Mouse (Mus musculus) limb, embryonic 14.5 days (tissue): ENCODE measurements around the gene Gm42688. TPM values are rescaled to one million over a fixed set of nuclear protein-coding genes. Genes with fewer than 3 reads are reported as not detected.

Experiments used
- ATAC-seq: fragments of 200-750 bp; cut with Nextera tagmentation; 2 replicates; pipeline ENCODE4 v1.8.0; 2017; ENCODE audit warnings: low read depth, moderate number of reproducible peaks, moderate TSS enrichment; ENCODE audit not compliant: low FRiP score
- DNase-seq: peaks from one replicate; pipeline ENCODE4 v3.0.0-alpha.2; 2015; ENCODE audit warnings: low spot score
- H3K27ac ChIP-seq: fragments of 300-500 bp; sonication (generic); replicated peaks from 2 replicates; pipeline ENCODE4 v1.5.1; 2014; ENCODE audit warnings: low read depth, mild to moderate bottlenecking, low read length, moderate library complexity, mixed read lengths
- H3K27me3 ChIP-seq: fragments of 300-500 bp; sonication (generic); 2 replicates; pipeline ENCODE4 v1.6.1; 2014; ENCODE audit warnings: low read length, mixed read lengths; ENCODE audit not compliant: control insufficient read depth, insufficient read depth
- H3K36me3 ChIP-seq: fragments of 300-500 bp; sonication (generic); 2 replicates; pipeline ENCODE4 v1.6.1; 2014; ENCODE audit warnings: mild to moderate bottlenecking, low read length, moderate library complexity, mixed read lengths; ENCODE audit not compliant: control insufficient read depth, insufficient read depth
- H3K4me1 ChIP-seq: fragments of 300-500 bp; sonication (generic); 2 replicates; pipeline ENCODE4 v1.6.1; 2014; ENCODE audit warnings: antibody characterized with exemption, low read length, mixed read lengths; ENCODE audit not compliant: control insufficient read depth, insufficient read depth
- H3K4me2 ChIP-seq: fragments of 300-500 bp; sonication (generic); replicated peaks from 2 replicates; pipeline ENCODE4 v1.6.1; 2014; ENCODE audit warnings: low read depth, mild to moderate bottlenecking, low read length, moderate library complexity; ENCODE audit not compliant: severe bottlenecking
- H3K4me3 ChIP-seq: fragments of 300-500 bp; sonication (generic); replicated peaks from 2 replicates; pipeline ENCODE4 v1.5.1; 2014; ENCODE audit warnings: low read length
- H3K9ac ChIP-seq: fragments of 300-500 bp; sonication (generic); 2 replicates; pipeline ENCODE4 v1.6.1; 2014; ENCODE audit warnings: mild to moderate bottlenecking, low read depth, low read length, moderate library complexity; ENCODE audit not compliant: severe bottlenecking
- H3K9me3 ChIP-seq: fragments of 300-500 bp; sonication (generic); 2 replicates; pipeline ENCODE4 v1.6.1; 2016; ENCODE audit warnings: low read length; ENCODE audit not compliant: control insufficient read depth
- POLR2A ChIP-seq: fragments of 200-500 bp; IDR thresholded peaks from 2 replicates; pipeline ENCODE4 v1.8.0; 2012; ENCODE audit warnings: inconsistent platforms, mild to moderate bottlenecking, moderate library complexity, borderline replicate concordance; ENCODE audit not compliant: insufficient read depth, insufficient read length; ENCODE audit errors: extremely low read depth
- WGBS: fragments of 180-500 bp; shearing (Covaris S2); extraction: QIAGEN DNeasy Blood & Tissue Kit; methylation state at CpG from one replicate; pipeline ENCODE4 v1.1.7; 2014; 5-methylcytosine and 5-hydroxymethylcytosine counted together
- polyA plus RNA-seq, 2 experiments: library from polyadenylated mRNA; depleted of rRNA in 1 of 2; stranded (reverse) in 1 of 2; unstranded in 1 of 2; fragments of >200 nt; fragmentation: Nextera tagmentation in 1 of 2; extraction: Ambion mirVana in 1 of 2; gene quantifications; 2 replicates each; pipeline versions ENCODE4 v1.2.1 to v1.2.3; 2012 to 2014

Gm42688 gene
- polyA plus RNA-seq, 2 experiments, result 2.5 to 7.0 TPM

DNA sequence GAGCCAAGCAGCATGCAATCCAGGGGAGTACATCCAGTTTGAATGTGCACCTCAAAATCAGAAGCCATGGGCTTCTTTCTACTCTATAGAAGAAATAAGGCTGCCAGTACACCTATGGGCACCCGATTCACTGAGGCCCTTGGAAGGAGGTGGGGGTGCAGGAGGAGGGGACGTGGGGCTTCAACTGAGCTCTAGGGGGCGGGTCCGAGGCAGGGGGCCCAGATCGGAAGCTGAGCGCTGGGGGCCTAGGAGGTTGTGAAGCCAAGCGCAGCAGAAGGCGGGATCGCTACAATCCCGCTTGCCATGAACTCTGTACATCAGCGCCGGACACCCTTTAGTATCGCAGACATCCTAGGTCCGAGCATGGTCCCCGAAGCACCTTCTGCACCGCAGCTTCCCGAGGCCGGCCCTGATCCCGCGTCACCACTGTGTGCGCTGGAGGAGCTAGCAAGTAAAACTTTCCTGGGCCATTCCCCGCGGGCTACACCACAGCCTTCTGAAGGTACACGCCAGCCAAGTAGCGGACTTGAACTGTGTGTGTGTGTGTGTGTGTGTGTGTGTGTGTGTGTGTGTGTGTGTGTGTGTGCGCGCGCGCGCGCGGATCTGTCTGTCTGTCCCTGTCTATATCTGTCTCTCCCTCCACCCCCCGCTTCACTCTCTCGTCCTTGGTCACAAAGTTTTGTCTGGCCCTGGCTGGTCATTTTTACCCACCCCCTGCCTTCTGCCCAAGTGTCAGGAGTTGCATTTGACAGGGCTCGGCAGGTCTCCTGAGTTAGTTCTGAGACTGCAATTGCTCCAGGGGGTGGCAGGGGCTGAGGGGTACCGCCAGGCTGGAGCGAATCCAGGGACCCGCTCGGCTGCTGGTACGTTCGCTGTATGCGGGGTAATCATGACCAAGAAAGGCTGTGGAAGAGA is 15.0 kb upstream of the Gm42688 start, which contains the start of gene Lbx2:
TSS of gene Lbx2 (plus strand) at position 247 of the 915 bp plus-strand sequence.
- Histone ChIP-seq H3K4me1 (peaks cover 8% of the 10 kb centered on the region; the same call in 1 of the 2 replicates), H3K4me3 (peak within 1 kb of the TSS; percentile 29), H3K36me3 (peaks cover 7% of the 10 kb centered on the region; the same call in 1 of the 2 replicates), H3K9ac (peak within 1 kb of the TSS; percentile 9; the same call in 1 of the 2 replicates), H3K27me3 (peaks cover 60% of the 10 kb centered on the region), H3K27ac (no peak within 1 kb of the TSS), H3K4me2 (peak within 1 kb of the TSS; percentile 49), H3K9me3 (no peaks in the 10 kb centered on the region)
- WGBS, result 4% methylated on average over 42 of the region's 42 CpGs
- DNase-seq (no peak), ATAC-seq (no peak)
- TF ChIP-seq POLR2A, result no peak

DNA sequence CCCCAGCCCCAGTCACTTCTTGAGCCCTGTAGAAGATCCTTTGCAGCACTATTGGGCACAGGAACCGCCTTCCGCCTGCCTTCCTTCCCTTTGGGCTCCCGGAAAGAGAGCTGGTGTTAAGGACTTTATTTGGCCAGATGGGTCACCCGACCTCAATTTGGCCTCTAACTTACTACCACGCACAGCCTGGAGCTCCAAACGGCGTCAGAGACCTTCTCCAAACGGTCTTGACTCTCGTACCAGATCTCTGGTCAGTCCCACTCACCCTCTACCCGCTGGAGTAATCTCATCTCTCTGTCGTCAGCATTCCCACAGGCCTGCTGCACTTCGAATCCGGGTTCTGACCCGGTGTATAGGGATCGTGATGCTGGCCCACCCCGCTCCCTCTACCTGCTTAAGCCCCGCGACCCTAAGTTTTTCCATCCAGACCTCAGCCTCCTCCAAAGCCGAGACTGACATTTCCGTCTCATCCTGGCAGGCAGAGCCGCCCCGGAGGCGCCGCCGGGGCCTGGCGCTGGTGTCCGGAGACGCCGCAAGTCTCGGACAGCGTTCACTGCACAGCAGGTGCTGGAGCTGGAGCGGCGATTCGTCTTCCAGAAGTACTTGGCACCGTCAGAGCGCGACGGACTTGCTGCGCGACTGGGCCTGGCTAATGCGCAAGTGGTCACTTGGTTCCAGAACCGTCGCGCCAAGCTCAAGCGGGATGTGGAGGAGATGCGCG is 14.1 kb upstream of the Gm42688 start:
- H3K36me3 ChIP-seq, result no peaks in the 10 kb centered on the region; the same call in 1 of the 2 replicates
- H3K9me3 ChIP-seq, result no peaks in the 10 kb centered on the region
- H3K9ac ChIP-seq, result peak overlapping the region; percentile 9; the same call in 1 of the 2 replicates
- H3K4me1 ChIP-seq, result peaks cover 8% of the 10 kb centered on the region; the same call in 1 of the 2 replicates
- H3K4me2 ChIP-seq, result peak overlapping the region; percentile 25
- DNase-seq (no peak), ATAC-seq (no peak)
- H3K27ac ChIP-seq, result no peak overlapping the region
- TF ChIP-seq POLR2A, result no peak
- WGBS, result 1% methylated on average over 47 of the region's 47 CpGs
- H3K27me3 ChIP-seq, result peaks cover 60% of the 10 kb centered on the region
- peak overlapping the region; percentile 11 for H3K4me3 ChIP-seq

DNA sequence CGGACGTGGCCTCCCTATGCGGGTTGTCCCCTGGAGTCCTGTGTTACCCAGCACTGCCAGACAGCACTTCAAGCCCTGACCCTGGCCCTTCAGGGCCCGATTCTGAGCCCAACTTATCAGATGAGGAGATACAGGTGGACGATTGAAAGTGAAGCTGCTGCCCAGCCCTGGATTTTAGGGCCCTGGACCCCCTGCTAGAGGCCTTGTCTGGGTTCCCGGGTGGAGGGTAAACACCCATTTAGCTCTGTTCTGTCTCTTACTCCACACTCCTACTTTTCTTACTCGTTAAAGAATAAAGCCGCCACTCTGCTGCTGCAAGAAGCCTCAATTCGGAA is 13.5 kb upstream of the Gm42688 start:
- H3K4me3 ChIP-seq, result peak overlapping the region; percentile 11
- H3K27ac ChIP-seq, result no peak overlapping the region
- H3K4me1 ChIP-seq, result peaks cover 8% of the 10 kb centered on the region; the same call in 1 of the 2 replicates
- no peak for ATAC-seq
- DNase-seq, result no peak
- no peak for TF ChIP-seq POLR2A
- no peaks in the 10 kb centered on the region for H3K9me3 ChIP-seq
- H3K27me3 ChIP-seq, result peaks cover 60% of the 10 kb centered on the region
- 10% methylated on average over 9 of the region's 9 CpGs for WGBS
- peak overlapping the region; percentile 25; the same call in 1 of the 2 replicates for H3K4me2 ChIP-seq
- no peak overlapping the region; the same call in 1 of the 2 replicates for H3K9ac ChIP-seq
- no peaks in the 10 kb centered on the region for H3K36me3 ChIP-seq

DNA sequence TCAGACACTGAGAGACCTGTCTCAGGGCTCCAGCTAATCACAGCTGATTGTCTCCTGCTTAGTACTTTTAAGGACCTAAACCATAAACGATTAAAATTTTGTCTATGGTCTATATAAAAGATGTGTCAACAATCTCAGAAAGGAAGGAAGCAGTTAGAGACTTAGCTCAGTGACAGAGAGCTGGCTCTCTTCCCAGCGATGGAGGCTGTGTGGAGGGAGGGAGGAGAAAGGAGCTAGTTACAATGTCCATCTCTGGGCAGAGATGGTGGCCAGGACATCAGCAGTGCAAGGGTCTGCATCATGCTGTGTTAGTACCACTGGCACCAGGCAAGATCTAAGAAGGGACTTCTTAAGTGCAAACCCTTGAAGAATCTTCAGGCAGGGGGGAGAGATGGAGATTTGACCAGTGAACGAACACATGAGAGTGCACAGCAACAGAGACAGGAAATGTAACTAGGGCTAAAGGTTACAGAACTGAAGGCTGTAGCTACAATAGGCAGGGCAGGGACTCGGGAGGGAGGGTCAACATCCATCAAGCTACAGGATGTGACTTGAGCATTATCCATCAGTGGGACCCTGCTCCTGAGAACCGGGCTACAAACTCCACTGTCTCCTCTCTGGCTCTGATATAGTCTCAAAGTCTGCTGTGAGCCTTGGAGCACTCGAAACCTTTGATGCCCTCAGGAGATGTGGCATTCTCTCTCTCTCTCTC is 8.8 kb upstream of the Gm42688 start:
- Histone ChIP-seq H3K27me3 (peaks cover 17% of the 10 kb centered on the region), H3K36me3 (no peaks in the 10 kb centered on the region), H3K27ac (no peak overlapping the region), H3K4me2 (no peak overlapping the region), H3K9ac (no peak overlapping the region), H3K9me3 (no peaks in the 10 kb centered on the region), H3K4me3 (no peak overlapping the region), H3K4me1 (no peaks in the 10 kb centered on the region)
- DNase-seq (no peak), ATAC-seq (no peak)
- WGBS, result 43% methylated on average over 6 of the region's 6 CpGs
- no peak for TF ChIP-seq POLR2A

DNA sequence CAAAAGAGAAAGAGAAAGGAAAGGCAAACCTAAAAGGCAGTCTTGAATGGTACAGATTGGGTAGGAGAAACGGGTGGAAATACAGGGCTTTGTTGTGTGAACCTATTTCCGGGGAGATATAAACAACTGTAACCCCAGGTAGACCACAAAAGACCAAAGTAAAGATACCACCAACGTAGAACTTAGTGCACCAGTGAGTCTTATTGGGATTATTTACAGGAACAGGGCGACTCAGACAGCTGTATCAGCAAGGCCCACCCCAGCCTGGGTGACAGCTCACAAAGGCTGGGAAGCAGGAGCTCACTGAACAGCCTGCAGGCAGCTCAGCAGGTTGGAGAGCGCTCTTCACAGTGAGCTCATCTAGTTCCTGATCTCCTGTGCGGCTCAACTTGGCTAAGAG is 5.4 kb upstream of the Gm42688 start:
- WGBS, result 44% methylated on average over 6 of the region's 6 CpGs
- Histone ChIP-seq H3K27ac (no peak overlapping the region), H3K36me3 (no peaks in the 10 kb centered on the region), H3K4me3 (no peak overlapping the region), H3K4me2 (no peak overlapping the region), H3K9ac (no peak overlapping the region), H3K27me3 (no peaks in the 10 kb centered on the region), H3K9me3 (no peaks in the 10 kb centered on the region), H3K4me1 (no peaks in the 10 kb centered on the region)
- no peak for TF ChIP-seq POLR2A
- ATAC-seq (no peak), DNase-seq (no peak)
